Mouse (Mus musculus) G1E (cell line): ENCODE results near the gene Fcgr1.

Experiments used
- CTCF ChIP-seq: IDR thresholded peaks from 2 replicates; pipeline ENCODE4 v1.5.1; 2012; ENCODE audit warnings: low read depth, low read length, inconsistent platforms, mixed read lengths
- GATA1 ChIP-seq: IDR thresholded peaks from 2 replicates; pipeline ENCODE4 v1.6.1; 2012; ENCODE audit warnings: borderline replicate concordance, low read length, inconsistent platforms, mixed read lengths
- POLR2AphosphoS5 ChIP-seq: IDR thresholded peaks from 2 replicates; pipeline ENCODE4 v1.6.1; 2012; ENCODE audit warnings: low read depth, low read length, inconsistent platforms; ENCODE audit not compliant: insufficient replicate concordance
- TAL1 ChIP-seq: conservative IDR thresholded peaks from 2 replicates; pipeline ENCODE4 v1.6.1; 2012; ENCODE audit warnings: low read depth, low read length, inconsistent platforms, mixed read lengths

DNA sequence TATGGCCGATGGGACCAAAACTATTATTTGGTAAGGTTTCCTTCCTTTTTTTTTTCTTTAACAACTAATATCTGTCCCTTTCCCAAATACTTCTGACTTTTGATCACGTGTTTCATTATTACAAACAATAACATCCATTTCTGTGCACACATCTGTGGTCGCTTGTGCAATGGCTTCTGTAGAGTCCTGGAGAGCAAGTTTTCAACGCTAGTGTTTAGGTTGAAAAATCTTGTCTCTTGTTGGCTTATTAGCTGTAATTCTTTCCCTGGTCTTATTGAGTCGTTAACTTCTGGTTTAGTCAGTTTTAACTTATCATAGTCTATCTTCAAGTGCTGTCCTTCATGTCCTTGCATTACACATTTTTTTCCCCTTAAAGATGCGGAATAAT is 41.4 kb upstream of the Fcgr1 start:
- TF ChIP-seq POLR2AphosphoS5 (no peak), CTCF (no peak), GATA1 (no peak), TAL1 (no peak)
